Mouse (Mus musculus) cerebellum, adult 2 months (tissue): ENCODE data around the gene Rapgef1.

ENCODE experiments used
- CTCF ChIP-seq: fragments of 200-500 bp; IDR thresholded peaks from 2 replicates; pipeline ENCODE4 v1.5.1; 2011; ENCODE audit warnings: low read depth, mild to moderate bottlenecking, control low read depth, low read length, moderate library complexity, borderline replicate concordance; ENCODE audit not compliant: insufficient read depth
- POLR2A ChIP-seq: fragments of 200-500 bp; IDR thresholded peaks from 2 replicates; pipeline ENCODE4 v1.6.1; 2011; ENCODE audit warnings: low read length, control low read depth, borderline replicate concordance; ENCODE audit not compliant: insufficient read depth

DNA sequence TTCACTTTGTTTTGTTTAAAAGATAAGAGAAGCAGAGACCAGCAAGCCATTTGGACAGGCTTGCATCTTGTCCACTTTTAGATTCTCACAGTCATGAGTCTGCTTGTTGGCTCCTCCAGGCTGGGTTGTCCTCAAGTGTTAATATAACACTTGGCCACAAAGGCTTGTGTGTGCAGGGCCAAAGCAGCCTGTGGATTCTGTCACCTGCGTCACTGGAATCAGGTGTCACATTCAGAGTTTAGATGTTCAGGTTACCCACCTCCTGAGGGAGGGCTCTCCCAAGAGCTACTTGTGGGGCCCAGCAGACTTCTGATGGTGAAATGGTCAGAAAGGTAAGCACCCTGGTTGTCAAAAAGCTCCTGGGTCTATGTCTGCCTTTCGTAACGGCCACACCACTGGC lies 103.6 kb downstream of the Rapgef1 start:
- TF ChIP-seq POLR2A (no peak), CTCF (no peak)
